Mouse (Mus musculus) cerebellum, adult 2 months (tissue): ENCODE measurements around the gene Glra3. TPM values are rescaled to one million over a fixed set of nuclear protein-coding genes. Genes with fewer than 3 reads are reported as not detected.

Source experiments
- DNase-seq, 2 experiments: peaks; one replicate each; pipeline ENCODE4 v3.0.0; 2021
- H3K27ac ChIP-seq: fragments of 200-500 bp; 2 replicates; pipeline ENCODE4 v1.5.1; 2012; ENCODE audit warnings: low read length, control low read depth, inconsistent platforms; ENCODE audit not compliant: insufficient read depth
- H3K27me3 ChIP-seq: fragments of 200-500 bp; 2 replicates; pipeline ENCODE4 v1.6.1; 2012; ENCODE audit warnings: inconsistent platforms, mild to moderate bottlenecking, low read length, moderate library complexity; ENCODE audit not compliant: control insufficient read depth, insufficient read depth
- H3K4me1 ChIP-seq: fragments of 200-500 bp; 2 replicates; pipeline ENCODE4 v1.6.1; 2011; ENCODE audit warnings: low read length; ENCODE audit not compliant: control insufficient read depth, insufficient read depth
- H3K4me3 ChIP-seq: fragments of 200-500 bp; replicated peaks from 2 replicates; pipeline ENCODE3; 2011; ENCODE audit warnings: mild to moderate bottlenecking, low read depth, low read length, control low read depth; ENCODE audit not compliant: insufficient read depth
- CTCF ChIP-seq: fragments of 200-500 bp; IDR thresholded peaks from 2 replicates; pipeline ENCODE4 v1.5.1; 2011; ENCODE audit warnings: low read depth, mild to moderate bottlenecking, control low read depth, low read length, moderate library complexity, borderline replicate concordance; ENCODE audit not compliant: insufficient read depth
- POLR2A ChIP-seq: fragments of 200-500 bp; IDR thresholded peaks from 2 replicates; pipeline ENCODE4 v1.6.1; 2011; ENCODE audit warnings: low read length, control low read depth, borderline replicate concordance; ENCODE audit not compliant: insufficient read depth
- WGBS: fragments of 180-500 bp; shearing (Covaris S2); methylation state at CpG from one replicate; pipeline ENCODE4 v1.1.7; 2018; 5-methylcytosine and 5-hydroxymethylcytosine counted together
- polyA plus RNA-seq: library from polyadenylated mRNA; depleted of rRNA; stranded (reverse); fragments of >200 nt; gene quantifications from 2 replicates; pipeline ENCODE4 v1.2.3, GENCODE M21; 2012; rRNA removed

Gene Glra3
- 1.0 and 1.2 TPM in 2 replicates for polyA plus RNA-seq

- TF ChIP-seq CTCF (no peak), POLR2A (no peak)
- Histone ChIP-seq H3K27me3 (no peaks in the 10 kb centered on the region), H3K4me1 (peaks cover 2% of the 10 kb centered on the region; the same call in 1 of the 2 replicates), H3K27ac (no peak within 1 kb of the TSS), H3K4me3 (peak within 1 kb of the TSS; percentile 20)
- 3% methylated on average over 11 of the region's 11 CpGs for WGBS
- DNase-seq = peak in 1 of 2 experiments; percentile 3
Measured at GRCm38 (mm10) chr8:55939870-55940525, at the start of gene Glra3. Glra3 (plus strand) TSS chr8:55940460.

DNA sequence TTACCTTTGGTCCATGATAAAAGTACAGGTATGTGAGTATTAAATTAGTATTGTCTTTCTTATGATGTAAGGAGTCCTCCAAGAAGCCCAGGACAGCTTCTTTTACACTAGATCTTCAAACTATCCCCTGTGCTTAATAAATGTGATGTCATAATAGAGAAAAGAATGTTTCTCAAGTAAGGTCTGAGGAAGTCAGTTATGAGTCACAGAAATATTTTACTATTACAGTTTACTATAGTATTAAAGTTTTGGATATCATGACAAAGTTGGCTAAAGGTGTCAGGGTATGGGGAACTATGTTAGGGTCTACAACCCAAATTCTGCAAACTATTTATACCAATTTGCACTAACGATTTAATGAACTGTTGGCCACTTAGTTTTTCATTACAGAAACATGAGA is 33.4 kb upstream of the Glra3 start, which contains the start of gene Adam29:
Gene Adam29, minus strand, starts transcription at position 101 of the 400 bp plus-strand sequence.
- H3K4me3 ChIP-seq = no peak within 1 kb of the TSS
- no peak for DNase-seq
- no peak within 1 kb of the TSS for H3K27ac ChIP-seq
- no peaks in the 10 kb centered on the region for H3K27me3 ChIP-seq
- H3K4me1 ChIP-seq = no peaks in the 10 kb centered on the region
- 80% methylated on average over 1 of the region's 1 CpGs for WGBS
- TF ChIP-seq CTCF (no peak), POLR2A (no peak)

DNA sequence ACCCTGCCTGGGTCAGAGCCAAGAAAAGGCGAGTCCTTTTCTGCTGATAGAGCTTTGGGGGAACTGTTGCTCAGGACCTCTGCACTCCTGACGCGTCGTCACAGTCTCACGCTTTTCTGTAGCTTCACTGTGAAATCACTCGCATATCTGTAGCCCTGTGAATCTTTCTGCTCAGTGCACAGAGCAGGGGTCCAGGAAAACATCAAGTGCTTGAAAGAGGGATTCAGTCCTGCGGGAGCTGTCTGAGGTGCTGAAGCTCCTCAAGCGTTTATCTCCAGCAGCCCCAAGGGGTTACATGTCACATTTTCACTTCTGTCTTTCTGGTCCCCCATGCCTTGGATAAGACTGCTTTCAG is 243 bp downstream of the Glra3 start:
- Histone ChIP-seq H3K4me1 (peaks cover 2% of the 10 kb centered on the region; the same call in 1 of the 2 replicates), H3K27me3 (no peaks in the 10 kb centered on the region), H3K27ac (no peak overlapping the region), H3K4me3 (peak overlapping the region; percentile 20)
- peak in 1 of 2 experiments; percentile 10 for DNase-seq
- under 1% methylated on average over 8 of the region's 8 CpGs for WGBS
- TF ChIP-seq CTCF (no peak), POLR2A (no peak)

GRCm38 (mm10) chr8:55964759-55965320 is 24.6 kb downstream of the Glra3 start:
- H3K4me1 ChIP-seq = no peaks in the 10 kb centered on the region
- H3K27ac ChIP-seq = no peak overlapping the region
- no peak for TF ChIP-seq POLR2A
- TF ChIP-seq CTCF = no peak
- no peak overlapping the region for H3K4me3 ChIP-seq
- no peaks in the 10 kb centered on the region for H3K27me3 ChIP-seq
- WGBS = 70% methylated on average over 3 of the region's 3 CpGs
- no peak for DNase-seq

GRCm38 (mm10) chr8:55997859-55998258 is 57.6 kb downstream of the Glra3 start:
- no peaks in the 10 kb centered on the region for H3K27me3 ChIP-seq
- no peak for DNase-seq
- H3K4me1 ChIP-seq = no peaks in the 10 kb centered on the region
- no peak overlapping the region for H3K27ac ChIP-seq
- 38% methylated on average over 3 of the region's 3 CpGs for WGBS
- H3K4me3 ChIP-seq = no peak overlapping the region
- TF ChIP-seq CTCF (no peak), POLR2A (no peak)

DNA sequence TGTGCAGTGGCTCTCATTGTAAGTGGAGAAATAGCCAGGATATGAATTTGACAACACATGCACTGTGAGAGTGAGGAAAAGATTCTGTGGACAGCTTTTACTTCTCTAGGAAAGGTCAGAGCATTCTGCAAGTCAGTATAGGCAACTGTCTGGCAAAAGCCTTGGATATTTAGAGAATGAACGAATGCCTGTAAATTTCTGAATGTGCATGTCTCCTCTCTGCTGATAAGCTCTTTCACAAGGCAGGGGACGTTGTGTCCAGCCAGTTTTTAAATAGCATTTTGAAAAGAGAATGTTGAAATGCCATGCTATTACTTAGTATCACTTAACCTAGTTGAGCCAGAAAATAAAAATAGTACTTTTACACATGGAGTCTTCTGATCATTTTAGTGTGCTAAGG is 114.1 kb downstream of the Glra3 start:
- Histone ChIP-seq H3K4me3 (no peak overlapping the region), H3K27ac (no peak overlapping the region), H3K4me1 (no peaks in the 10 kb centered on the region), H3K27me3 (no peaks in the 10 kb centered on the region)
- DNase-seq = no peak
- WGBS = 75% methylated on average over 2 of the region's 2 CpGs
- TF ChIP-seq POLR2A (no peak), CTCF (no peak)

GRCm38 (mm10) chr8:56063081-56063480 is 122.8 kb downstream of the Glra3 start:
- H3K4me3 ChIP-seq = no peak overlapping the region
- no peaks in the 10 kb centered on the region for H3K27me3 ChIP-seq
- TF ChIP-seq CTCF (peak; percentile 25; the same call in 1 of the 2 replicates), POLR2A (no peak)
- no peaks in the 10 kb centered on the region for H3K4me1 ChIP-seq
- DNase-seq = no peak
- H3K27ac ChIP-seq = no peak overlapping the region
- WGBS = 22% methylated on average over 3 of the region's 3 CpGs
